Mouse (Mus musculus): ENCODE measurements around the gene Gm6356. TPM values are rescaled to one million over a fixed set of nuclear protein-coding genes. Genes with fewer than 3 reads are reported as not detected.
"Not testable (repeated sequence)": the region's sequence is repeated elsewhere in the genome, so short reads cannot be mapped to it uniquely, and the experiment has no call there.

The Gm6356 gene
- total RNA-seq (2021): not detected
- long read RNA-seq, experiment 1: 0 reads
- long read RNA-seq, experiment 2: 0 reads

DNA sequence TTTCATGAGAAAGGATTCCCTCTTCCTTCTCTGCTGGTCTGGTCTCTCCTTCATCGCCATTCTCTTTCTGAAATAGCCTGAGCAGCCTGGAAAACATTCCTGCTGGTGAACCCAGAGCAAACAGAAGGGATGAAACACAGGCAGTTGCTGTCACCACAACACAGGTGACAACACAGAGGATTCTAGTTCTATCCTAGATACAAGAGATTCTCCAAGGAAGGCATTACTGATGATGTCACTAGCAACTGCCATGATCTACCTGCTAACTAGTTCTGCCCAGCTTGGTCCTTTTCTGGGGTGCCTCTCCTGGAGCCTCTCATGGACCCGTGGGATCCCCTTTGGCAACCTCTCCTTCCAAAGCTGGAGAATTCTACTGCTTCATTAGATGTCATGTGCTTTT, at the start of gene Gm6356:
TSS of gene Gm6356 (minus strand) at position 101 of the 400 bp plus-strand sequence.
- DNase-seq (ENCODE audit: low spot score in 2 of 2); intact Hi-C loops (cut with DNase I): not testable (repeated sequence)

Other genes with a start within 250 kb of the Gm6356 start
- 1 to 10 TPM; 2.2 to 4.7 TPM for gene Gm3636, start 231.5 kb downstream of the Gm6356 start, total RNA-seq (2021)
- gene Gm8362, start 199.4 kb downstream of the Gm6356 start, total RNA-seq (2021): not detected
- gene Gm3642, start 133.5 kb downstream of the Gm6356 start, total RNA-seq (2021): not detected
- 1 to 10 TPM; 1.6 to 2.6 TPM for gene Gm3667, start 83.9 kb downstream of the Gm6356 start, total RNA-seq (2021)
- 1 to 10 TPM in 1 of 2 experiments, under 1 TPM in 1; 0.46 to 1.1 TPM for gene Gm10406, start 53.6 kb upstream of the Gm6356 start, total RNA-seq (2021)
- not detected for gene Gm3685, start 71.2 kb upstream of the Gm6356 start, total RNA-seq (2021)
- gene Gm3696, start 126.8 kb upstream of the Gm6356 start, total RNA-seq (2021): 1 to 10 TPM; 3.7 to 4.1 TPM
- not detected for gene Gm6676, start 151.6 kb upstream of the Gm6356 start, total RNA-seq (2021)
- gene Gm3512, start 200.7 kb upstream of the Gm6356 start, total RNA-seq (2021): 1 to 10 TPM in 1 of 2 experiments, under 1 TPM in 1; 0.70 to 1.1 TPM
- gene Gm16434, start 220.7 kb upstream of the Gm6356 start, total RNA-seq (2021): not detected